Mouse (Mus musculus): ENCODE results near the gene Calml4.
"Not testable (repeated sequence)": the region's sequence is repeated elsewhere in the genome, so short reads cannot be mapped to it uniquely, and the experiment has no call there.

Calml4 gene

DNA sequence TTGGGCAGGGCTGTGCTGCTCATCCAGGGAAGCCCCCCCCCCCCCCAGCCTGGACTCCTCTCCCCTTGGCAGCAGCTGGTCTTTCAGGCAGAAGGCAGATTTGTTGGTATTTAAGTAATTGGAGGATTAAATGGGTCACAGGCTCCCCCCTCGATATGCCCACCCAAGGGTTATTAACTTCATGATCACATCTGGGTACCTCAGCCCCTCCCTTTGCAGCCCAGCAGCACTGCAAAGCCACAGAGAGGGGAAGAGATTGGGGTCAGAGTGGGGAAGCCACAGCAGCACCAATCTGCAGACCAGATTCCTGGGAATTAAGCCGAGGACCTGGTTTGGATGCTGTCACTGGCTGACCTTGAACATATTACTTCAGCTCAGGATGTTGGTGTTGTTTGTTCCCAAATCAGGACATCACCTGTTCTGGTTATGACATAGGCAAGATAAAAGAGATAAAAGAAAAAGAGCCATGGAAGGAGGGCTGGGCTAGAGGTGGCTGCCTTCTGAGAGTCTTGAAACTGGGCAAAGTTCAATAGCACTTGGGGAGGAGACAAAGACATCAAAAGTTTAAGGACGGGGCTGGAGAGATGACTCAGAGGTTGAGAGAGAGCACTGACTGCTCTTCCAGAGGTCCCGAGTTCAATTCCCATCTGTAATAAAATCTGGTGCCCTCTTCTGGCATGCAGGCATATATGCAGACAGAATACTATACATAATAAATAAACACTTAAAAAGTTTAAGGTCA, 22.0 kb upstream of the Calml4 start:
- no peak for DNase-seq

DNA sequence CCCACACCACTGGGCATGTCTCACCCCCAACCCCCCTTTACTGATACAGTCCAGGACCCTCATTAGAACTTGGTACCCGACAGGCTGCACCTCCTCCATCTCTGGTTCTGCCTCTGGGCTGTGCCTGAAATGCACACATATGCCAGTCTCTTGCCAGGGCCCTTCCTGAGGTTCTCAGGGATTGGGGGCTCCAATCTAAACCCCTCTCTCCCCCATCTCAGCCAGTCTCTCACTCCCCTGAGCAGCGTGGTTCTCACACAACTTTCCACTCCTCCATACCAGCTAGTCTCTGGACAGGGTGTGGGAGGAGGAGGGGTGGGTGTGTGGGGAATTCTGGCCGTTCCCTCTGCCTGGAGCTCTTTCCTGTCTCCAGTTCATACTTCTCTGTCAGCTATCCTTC, 20.3 kb upstream of the Calml4 start:
- DNase-seq = no peak

DNA sequence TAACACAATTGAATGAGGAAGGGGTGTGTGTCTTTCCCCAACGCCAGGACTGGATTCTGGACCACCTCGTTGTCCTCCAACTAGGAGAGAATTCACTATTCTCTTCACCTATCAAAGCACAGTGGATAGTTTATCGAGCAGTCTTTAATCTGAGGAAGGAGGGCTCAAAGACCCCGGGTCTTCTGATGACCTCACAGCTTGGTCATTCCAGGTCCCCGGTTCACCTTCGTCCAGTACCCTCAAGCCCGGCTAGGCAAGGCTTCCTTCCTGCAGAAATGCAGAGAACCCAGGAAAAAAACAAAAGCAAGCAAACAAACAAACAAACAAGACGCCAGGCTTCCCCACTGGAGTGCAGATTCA, 19.8 kb upstream of the Calml4 start:
- no peak for DNase-seq

DNA sequence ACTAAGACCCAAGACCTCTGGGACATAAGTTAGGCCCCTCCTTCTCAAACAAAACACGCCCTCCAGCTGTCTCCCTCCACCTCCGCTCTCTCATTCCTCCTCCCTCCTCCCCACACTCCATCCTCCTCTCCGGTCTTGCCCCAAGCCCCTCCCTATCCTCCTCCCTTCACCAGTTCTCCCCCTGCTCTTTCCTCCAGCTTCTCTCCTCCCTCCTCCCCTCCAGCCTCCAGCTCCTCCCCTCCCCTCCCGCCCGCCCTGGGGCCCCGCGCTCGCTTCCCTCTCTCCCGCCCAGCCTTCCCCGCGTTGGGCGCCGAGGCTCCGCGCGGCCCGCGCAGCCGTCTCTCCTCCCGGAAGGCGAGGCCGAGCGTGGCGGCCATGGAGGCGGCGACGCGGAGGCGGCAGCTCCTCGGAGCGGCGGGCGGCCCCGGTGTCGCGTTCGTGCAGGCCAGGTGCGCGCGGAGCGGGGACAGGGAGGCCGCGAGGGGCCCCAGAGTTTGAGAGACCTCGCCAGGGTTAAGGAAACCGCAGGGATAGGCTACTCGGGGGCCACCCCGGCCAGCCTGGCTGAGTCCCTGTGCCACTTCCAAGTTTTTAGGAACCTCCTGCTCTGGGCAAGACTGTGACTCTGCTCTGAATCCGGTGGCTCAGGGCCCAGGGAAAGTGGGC, 19.2 kb upstream of the Calml4 start, which contains the start of gene Cln6:
TSS of gene Cln6 (plus strand) at position 280 of the 666 bp plus-strand sequence.
- DNase-seq = peak; percentile 51 to 60

DNA sequence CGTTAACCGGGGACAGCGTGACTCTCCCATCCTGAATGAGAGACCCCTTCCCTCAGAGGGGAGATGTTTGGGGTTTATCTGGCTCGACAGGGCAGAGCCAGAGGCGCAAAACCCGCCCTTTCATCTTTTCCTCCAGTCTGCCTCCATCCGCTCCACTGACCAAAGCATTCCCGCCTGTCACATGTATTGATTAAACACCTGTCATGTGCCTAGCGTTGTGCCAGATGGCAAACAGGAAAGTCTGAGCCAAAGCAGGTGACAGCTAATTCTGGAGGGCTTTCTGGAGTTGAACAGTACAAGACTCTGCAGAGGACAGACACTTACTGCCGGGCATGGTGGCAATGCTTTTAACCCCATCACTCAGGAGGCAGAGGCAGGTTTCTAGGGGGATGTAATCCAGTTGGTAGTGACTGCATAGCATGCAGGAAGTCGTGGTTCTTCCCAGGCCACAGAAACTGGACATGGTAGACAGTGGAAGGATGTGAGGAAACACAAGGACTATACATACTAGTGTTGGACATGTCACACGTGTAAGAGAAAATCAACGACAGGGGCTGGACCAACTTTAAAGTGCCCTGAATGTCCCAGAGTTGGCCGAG, 18.6 kb upstream of the Calml4 start:
- DNase-seq = peak in 1 of 2 experiments; percentile 14

DNA sequence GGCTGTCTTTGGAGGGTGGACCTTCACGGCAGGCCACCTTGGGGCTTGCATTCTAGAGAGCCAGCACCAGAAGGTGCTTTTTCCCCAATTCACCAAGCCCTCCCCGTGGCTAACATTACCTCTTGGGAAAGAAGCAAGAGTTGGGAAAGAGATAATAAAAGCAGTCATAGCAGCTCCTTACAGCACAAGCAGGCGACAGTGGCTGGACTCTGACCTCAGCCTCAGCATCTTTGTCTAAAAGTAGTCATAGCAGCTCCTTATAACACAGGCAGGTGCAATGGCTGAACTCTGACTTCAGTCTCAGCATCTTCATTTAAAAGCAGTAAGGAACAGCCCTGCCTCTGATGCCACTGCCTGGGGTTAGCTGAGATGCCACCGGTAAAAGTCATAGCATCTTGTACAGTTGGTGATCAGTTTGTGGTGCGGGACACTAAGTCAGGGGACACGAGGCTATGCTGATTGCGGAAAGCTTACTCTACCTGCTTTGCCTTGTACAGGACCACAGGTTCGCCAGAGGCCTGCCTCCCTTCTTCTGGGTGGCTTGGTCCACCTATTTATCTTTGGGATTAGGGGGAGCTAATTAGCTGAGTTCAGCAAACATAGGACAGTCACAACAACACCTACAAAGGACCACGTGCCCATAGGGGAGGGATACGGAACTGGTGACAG, 14.4 kb upstream of the Calml4 start:
- no peak for DNase-seq

DNA sequence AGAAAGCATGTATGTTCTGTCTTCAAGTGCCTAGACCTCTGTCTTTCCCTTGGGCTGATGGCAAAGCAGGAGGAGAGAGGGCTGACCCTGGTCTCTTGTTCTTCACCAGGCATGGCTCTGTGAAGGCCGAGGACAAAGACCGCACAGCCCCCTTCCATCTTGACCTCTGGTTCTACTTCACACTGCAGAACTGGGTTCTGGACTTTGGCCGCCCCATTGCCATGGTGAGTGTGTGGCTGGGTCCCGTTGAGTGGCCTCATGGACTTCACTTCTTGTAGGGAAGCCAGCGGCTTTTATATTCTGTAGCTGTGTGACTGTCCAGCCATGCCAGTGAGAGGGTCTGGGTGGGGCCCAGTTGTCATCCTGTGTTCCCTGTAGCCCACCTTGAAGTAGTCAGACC, 13.4 kb upstream of the Calml4 start:
- DNase-seq = no peak

DNA sequence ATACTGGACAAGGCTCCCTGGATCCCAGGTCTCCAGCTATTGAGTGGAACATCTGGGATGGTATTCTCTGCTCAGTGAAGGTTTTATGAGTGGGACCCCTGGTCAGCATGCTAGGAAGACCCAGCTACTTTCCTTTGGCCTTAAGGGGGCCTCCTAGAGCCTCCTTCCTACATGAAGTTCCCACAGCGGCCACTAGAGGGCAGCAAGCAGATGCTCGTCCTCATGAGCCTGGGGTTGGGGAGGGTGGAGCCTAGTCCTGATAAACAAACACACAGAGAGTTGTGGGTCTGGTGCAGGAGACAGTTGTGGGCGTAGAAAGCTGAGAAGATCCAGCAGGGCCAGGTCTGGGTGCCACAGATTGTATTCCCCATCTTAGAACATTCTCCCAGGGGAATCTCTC, 10.2 kb upstream of the Calml4 start:
- peak; percentile 91 to 92 for DNase-seq

DNA sequence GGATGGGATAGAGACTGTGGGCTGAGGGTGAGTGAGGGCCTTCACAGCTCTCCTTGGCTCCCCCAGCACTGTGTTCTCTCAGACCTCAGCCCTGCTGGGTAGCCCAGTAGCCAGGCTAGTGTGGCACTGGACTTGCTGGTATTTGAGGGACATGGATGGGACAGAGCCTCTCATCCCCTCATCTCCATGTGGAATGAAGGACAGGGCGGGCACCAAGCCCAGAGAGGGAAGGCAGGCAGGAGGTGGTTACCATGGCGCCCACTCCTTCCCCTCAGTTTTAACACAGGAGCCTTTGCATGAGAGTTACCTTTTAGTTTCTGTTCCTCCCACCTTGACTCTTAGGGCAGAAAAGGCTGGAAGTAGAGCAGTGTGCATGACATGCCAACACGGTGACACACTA, 9.2 kb upstream of the Calml4 start:
- no peak for DNase-seq

DNA sequence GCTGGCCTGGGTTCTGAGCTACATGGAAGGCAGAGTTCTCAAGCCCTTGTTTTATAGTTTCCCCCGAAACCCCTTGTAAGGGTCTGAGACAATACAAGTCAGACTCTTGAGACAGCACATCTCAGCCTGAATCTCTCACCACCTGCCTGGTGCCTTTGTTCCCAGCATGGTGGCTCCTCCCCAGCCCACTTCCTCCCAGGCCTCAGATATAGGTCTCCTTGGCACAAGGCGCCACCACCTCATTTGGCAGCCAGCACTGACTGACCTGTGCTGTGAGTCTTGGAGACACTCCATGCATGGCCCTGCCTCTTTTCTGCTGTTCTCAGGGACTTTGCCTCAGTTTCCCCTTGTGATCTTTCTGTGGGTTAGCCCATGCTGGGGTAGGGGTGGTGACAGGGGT, 6.3 kb upstream of the Calml4 start:
- DNase-seq = no peak

DNA sequence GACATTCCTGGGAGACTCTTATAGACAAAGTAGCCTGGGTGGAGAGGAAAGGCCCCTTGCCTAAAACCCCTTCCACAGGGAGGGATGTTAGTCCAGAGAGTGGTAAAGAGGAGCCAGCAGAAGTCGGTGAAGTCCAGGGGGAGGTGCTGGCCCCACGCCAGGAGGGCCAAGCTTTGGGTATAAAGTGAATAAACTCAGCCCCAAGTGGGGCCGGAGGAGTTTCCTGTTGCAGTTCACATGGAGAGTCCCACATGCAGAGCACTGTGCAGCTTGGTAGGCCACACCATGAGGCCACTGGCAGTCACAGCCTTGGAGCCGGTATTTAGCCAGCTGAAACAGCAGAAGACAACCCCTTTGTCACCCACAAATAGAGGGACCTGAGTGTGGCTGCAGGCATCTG, 3.4 kb upstream of the Calml4 start:
- DNase-seq = no peak

DNA sequence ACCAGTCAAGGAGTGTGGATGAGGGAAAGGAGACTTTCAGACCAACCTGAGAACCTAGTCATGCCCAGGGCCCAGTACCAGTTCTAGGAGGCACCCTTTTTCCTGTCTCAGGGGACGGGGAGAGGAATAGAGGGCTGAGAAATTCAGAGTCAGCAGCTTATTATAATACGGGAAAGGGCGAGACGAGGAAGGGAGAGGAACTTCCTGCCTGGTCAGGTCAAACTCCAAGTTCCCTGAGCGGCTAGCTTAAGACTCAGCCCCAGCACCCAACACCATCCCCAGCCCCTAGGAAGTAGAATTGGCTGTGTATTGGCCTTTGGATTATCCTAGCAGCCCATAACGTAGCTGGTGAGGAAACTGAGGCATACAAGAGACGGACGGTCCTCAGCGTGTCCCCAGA, 664 bp upstream of the Calml4 start:
- DNase-seq = no peak

DNA sequence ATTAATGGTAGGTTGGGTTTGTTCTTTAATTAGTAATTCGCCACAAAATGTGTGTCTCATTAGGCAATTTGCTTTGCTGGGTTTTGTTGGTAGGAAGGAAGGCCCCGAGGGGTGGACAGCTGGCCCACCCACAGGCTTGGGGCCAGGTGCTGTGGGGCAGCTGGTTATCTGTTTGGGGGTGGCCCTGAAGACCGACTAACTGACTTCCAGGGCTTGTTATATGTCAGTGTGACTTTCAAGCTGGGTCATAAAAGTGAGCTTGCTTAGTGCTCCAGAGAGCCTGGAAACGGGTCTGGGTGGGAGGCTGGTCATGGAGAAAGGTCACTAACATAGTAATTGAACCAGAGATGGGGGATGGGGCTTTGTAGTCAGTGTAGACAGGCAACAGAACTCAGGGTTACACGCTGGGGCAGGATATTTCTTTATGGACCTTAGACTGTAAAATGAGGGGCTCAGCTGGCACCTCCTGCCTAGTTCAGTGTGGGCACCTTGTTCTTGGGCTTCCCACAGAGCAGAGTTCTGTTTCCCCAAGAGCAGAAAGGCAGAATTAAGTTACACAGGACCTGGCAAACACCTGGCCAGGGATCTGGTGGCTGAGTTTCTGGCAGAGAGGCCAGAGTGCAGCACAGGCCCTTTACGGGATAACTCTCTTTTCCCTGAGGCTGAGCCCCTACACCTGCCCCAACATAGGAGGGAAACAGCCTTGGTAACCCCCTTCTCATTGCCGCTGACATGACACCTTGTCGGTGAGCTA, 563 bp downstream of the Calml4 start:
- DNase-seq = no peak

DNA sequence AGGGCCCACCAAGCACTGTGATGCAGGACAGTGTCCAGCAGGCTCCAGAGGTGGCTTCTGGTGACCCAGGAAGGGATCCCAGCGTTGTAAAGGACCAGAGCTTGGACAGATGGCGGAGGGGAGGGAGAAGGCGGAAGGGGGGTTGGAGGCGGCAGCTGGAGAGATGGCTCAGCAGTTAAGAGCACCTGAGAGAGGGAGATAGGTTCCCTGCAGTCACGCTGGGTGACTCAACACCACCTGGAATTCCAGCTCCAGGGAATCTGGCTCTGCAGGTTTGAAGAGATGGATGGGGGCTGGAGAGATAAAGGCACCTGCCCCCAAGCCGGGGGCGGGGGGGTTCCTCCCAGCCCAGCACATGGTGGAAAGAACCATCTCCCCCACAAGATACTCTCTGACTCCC, 2.2 kb downstream of the Calml4 start:
- DNase-seq = not testable (repeated sequence)

DNA sequence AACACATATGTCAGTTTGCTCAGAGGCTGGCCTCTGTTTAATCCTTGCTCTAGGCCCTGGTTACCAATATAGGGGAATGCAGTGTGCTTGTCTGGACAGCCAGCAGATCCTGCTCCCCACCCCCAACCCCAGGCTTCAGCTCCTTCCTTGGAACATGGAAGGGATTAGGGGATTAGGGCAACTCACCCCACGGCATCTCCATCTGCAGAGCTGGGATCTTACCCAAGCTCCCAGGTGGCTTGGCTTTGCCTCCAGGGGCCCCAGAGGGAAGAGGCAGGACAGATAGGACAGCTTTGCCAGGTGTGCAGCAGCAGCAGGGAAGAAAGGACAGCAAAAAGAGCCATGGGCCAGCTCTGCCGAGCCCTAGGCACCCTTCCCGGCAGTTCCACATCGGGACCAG, 3.0 kb downstream of the Calml4 start:
- DNase-seq = no peak

DNA sequence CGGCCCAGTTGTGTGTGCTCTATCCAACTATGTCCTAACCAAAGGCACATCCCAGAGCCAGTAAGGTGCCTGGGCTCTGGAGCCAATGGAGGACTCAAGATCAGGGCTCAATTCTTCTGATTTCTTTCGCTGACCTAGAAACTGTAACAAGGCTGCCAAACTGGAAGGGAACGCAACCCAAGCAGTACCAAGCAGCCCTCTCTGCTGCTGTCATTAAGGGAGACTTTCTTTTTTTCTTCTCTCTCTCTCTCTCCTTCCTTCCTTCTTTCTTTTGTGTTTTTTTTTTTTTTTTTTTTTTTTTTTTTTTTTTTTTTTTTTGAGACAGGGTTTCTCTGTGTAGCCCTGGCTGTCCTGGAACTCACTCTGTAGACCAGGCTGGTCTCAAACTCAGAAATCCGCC, 11.4 kb downstream of the Calml4 start:
- DNase-seq = not testable (repeated sequence)

DNA sequence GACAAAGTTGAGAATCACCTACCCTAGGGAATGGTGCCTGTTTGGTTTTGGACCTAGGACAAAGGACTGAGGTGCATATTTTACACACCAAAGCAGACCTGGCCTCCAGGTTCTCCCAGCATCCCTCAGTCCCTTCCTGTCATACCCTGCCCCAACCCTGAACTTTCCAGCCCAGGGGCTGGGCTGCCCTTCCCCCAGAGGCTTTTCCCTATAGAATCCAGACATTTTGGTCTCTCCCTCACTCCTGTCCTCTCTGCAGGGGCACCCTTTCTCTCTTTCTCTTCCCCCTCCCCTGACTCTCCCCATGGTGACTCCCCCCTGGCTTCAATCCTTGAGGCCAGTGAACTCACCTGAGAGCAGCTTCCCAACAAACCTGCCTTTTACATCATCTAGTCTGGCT, 12.8 kb downstream of the Calml4 start:
- no peak for DNase-seq

DNA sequence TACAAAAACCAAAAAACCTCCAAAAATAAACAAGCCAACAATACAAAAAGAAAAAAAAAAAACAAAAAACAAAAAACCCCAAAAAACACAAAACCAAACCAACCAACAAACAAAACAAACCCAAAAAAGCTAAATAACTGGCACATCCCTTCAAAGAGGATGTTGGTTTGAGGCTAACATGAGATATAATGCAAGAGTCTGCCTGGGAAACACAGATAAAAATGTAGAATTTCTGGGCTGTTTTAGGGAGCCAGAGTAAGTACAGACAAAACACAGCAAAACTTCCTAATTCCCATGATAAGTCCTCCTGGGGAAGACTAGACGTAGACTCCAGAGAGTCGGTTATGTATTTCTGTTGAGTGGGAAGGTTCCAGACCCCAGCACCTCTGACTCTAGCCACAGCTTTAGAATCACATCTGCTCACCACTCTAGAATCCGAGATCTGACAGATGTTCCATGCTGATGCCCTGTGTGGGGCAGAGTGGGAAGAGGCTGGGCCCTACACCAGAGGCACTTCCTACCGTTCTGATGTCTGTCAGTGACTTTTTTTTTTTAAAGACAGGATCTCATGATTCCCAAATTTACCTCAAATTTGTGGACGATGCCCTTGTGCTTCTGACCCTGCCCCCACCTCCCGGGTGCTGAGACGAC, 19.2 kb downstream of the Calml4 start:
- DNase-seq = no peak

DNA sequence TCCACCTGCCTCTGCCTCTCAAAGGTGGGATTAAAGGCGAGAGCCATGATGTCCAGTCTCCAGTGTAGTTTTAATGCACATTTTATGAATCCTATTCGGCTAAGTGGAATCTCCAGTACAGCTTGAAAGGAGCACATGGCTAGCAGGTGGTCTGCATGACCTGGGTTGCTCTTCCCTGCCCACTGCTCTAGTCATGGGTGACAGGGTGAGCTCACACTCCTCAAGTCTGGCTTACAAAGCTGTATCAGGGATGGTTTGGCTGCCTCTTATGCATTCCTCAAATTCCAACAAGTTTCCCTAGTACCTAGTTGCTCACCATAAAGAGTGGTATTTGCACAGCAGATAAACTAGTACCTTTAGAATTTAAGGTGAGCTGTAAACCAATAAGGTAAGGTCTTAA, 19.9 kb downstream of the Calml4 start:
- DNase-seq = no peak

DNA sequence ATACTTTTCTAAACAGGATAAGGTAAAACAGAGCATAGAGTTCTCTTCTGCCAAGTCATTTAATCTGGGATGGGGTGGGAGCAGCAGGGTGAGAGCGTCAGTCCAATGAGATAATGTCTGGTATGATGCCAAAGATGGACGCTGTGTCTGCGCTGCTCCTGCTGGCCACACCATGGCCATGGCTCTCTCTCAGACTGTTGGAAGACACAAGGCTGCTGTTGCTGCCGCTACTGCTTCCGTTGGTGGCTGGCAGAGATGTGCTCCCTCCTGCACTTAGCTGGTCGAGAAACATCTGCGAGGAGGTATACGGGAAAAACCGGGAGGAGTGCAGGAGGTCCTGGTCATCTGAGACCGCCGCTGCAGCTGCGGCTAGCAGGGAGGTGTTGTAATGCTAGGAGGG, 24.0 kb downstream of the Calml4 start:
- no peak for DNase-seq

DNA sequence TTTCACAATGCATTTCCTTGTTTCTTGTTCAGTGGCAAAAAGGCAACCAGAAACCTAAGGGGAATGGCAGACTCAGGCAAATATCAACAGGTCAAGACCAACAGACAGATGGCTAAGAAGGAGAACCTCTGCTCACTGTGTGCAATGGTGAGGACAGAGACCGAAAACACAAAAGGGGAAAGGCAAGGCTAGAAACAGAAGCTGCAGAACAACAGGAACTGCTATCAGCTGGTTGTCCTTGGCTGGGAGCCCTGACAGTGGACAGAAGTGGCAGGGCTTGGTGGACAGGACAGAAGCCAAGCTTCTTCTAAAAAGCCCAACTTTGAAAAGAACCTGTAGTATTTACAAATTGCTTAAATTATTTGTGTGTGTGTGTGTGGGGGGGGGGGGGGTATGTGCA, 36.6 kb downstream of the Calml4 start:
- DNase-seq = no peak

DNA sequence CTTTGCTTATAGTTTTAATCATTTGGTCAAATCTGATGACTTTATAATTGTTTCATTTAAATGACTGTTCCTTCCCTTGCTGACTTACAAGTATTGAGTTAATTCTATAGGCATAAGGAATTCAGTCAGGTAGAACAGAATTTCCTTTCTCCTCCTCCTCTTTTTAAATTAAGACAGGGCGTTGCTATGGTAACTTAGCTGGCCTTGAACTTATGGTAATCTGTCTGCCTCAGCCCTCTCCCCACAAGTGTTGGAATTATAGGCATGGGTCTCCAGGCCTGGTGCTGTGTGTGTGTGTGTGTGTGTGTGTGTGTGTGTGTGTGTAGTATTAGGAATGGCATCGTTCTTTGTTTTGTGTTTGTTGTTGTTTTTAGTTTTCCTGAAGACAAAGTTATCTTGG, 43.9 kb downstream of the Calml4 start:
- no peak for DNase-seq

DNA sequence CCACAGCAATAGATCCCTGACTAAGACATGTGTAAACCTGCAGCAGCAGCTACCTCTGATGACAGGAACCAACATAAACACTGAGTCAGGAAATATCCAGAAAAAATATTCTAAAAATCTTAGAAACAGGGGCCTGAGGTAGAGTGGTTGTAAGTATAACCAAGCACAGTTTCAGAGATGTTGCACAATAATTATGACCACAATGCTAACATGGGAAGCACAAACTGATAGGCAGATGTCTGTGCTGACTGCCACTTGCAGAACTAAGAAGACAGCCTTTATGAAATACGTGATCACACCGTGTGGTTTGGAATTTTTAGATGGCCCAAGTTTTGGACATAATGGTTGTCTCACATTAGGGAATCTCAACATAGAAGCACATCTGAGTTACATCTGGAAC, 46.0 kb downstream of the Calml4 start:
- DNase-seq = no peak
